Mouse (Mus musculus) hindbrain, postnatal 0 days (tissue): Measurements from ENCODE around the gene Cftr. TPM values are rescaled to one million over a fixed set of nuclear protein-coding genes. Genes with fewer than 3 reads are reported as not detected.

ENCODE experiments used
- ATAC-seq: fragments of 200-750 bp; cut with Nextera tagmentation; 2 replicates; pipeline ENCODE4 v1.8.0; 2017; ENCODE audit warnings: mild to moderate bottlenecking, moderate TSS enrichment, moderate library complexity
- DNase-seq: peaks from one replicate; pipeline ENCODE4 v3.0.0-alpha.2; 2015; ENCODE audit warnings: low spot score
- H3K27ac ChIP-seq: fragments of 300-500 bp; sonication (generic); 2 replicates; pipeline ENCODE4 v1.5.1; 2014; ENCODE audit warnings: mild to moderate bottlenecking
- H3K27me3 ChIP-seq: fragments of 300-500 bp; sonication (generic); 2 replicates; pipeline ENCODE4 v1.6.1; 2014; ENCODE audit warnings: low read length, mixed read lengths; ENCODE audit not compliant: insufficient read depth
- H3K36me3 ChIP-seq: fragments of 300-500 bp; sonication (generic); 2 replicates; pipeline ENCODE4 v1.6.1; 2014; ENCODE audit warnings: low read length, mixed read lengths; ENCODE audit not compliant: insufficient read depth
- H3K4me1 ChIP-seq: fragments of 300-500 bp; sonication (generic); 2 replicates; pipeline ENCODE4 v1.6.1; 2014; ENCODE audit warnings: antibody characterized with exemption, low read length, mixed read lengths; ENCODE audit not compliant: insufficient read depth
- H3K4me2 ChIP-seq: fragments of 300-500 bp; sonication (generic); 2 replicates; pipeline ENCODE4 v1.6.1; 2014; ENCODE audit warnings: low read depth, mild to moderate bottlenecking, low read length, moderate library complexity, mixed read lengths
- H3K4me3 ChIP-seq: fragments of 300-500 bp; sonication (generic); 2 replicates; pipeline ENCODE4 v1.5.1; 2014; ENCODE audit warnings: low read length
- H3K9ac ChIP-seq: fragments of 300-500 bp; sonication (generic); replicated peaks from 2 replicates; pipeline ENCODE4 v1.6.1; 2014; ENCODE audit warnings: mild to moderate bottlenecking, low read length, moderate library complexity, mixed read lengths
- H3K9me3 ChIP-seq: fragments of 300-500 bp; sonication (generic); 2 replicates; pipeline ENCODE4 v1.6.1; 2016; ENCODE audit warnings: low read length, mixed read lengths
- CTCF ChIP-seq: IDR thresholded peaks from 2 replicates; pipeline ENCODE4 v1.5.1; 2016; ENCODE audit warnings: antibody characterized with exemption, control low read depth, low read depth
- WGBS: fragments of 180-500 bp; shearing (Covaris S2); extraction: QIAGEN DNeasy Blood & Tissue Kit; methylation state at CpG from one replicate; pipeline ENCODE4 v1.1.7; 2014; 5-methylcytosine and 5-hydroxymethylcytosine counted together
- polyA plus RNA-seq: library from polyadenylated mRNA; unstranded; fragments of >200 nt; fragmentation: Nextera tagmentation; extraction: Ambion mirVana; gene quantifications from 2 replicates; pipeline ENCODE4 v1.2.1, GENCODE M21; 2015
- total RNA-seq: library from RNA; depleted of rRNA; stranded (reverse); fragments of >200 nt; gene quantifications from 2 replicates; pipeline ENCODE4 v1.2.3, GENCODE M21; 2014; rRNA removed

Gene Cftr
- total and polyA plus RNA-seq, 2 experiments from 2014 or later = 0.70 to 1.6 TPM

DNA sequence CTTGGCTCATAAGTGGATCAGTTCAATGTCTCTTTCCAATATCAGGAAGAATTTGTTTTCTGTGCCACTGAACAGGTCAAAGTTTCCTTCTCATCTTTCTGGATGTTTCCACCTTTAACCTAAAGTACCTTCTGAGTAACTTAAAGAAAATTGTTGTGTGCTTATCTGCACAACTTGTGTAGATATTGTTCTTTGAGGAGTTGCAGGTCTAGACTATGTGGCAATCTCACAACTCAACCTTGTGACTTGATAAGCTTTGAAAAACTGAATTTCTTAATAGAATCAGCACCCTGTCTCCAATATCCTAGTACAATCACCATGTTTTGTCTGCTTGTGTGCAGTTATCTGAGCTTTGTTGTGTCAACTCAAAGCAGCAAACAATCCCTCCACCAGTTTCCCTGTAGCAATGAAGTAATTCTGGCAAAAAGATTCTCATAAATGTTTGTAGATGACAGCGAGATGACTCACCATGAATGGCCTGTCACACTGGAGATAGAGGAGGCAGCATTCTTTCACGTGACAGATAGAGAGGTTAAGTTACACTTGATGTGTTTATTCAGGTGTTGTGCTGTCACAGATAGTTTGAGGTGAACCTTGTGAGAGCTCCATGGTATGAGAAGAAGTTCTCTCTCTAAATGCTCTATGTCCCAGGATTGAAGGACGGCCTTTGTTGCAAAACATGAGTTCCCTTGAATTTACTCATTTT is 178.8 kb downstream of the Cftr start:
- no peak for ATAC-seq

DNA sequence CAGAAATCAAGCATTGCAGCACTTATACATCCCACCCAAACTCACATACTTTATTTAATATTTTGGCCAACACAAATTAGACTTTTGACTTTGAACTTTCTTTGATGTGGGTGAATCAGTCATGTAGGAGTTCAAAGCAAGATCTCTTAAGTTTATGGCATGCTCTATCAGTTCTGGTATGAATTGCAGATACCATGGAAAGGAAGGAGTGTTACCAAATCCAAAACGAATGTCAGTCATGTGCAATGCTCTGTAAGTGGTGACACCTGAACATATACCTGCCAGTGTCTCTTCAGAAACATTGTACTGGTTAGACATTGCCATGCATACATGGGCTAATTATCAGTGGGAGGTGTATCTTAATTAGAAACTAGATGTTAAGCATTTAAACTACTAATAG is 189.7 kb downstream of the Cftr start:
- Histone ChIP-seq H3K27me3 (no peaks in the 10 kb centered on the region), H3K9me3 (no peaks in the 10 kb centered on the region), H3K9ac (no peak overlapping the region), H3K4me2 (no peak overlapping the region), H3K4me1 (no peaks in the 10 kb centered on the region), H3K27ac (no peak overlapping the region), H3K36me3 (no peaks in the 10 kb centered on the region), H3K4me3 (no peak overlapping the region)
- WGBS = 71% methylated on average over 1 of the region's 1 CpGs
- ATAC-seq (no peak), DNase-seq (no peak)
- no peak for TF ChIP-seq CTCF

More for the DNA sequence above, 178.8 kb downstream of the Cftr start:
- no peaks in the 10 kb centered on the region for H3K4me1 ChIP-seq
- no peak for DNase-seq
- WGBS = 81% methylated on average over 3 of the region's 3 CpGs
- no peak overlapping the region for H3K27ac ChIP-seq
- no peak for TF ChIP-seq CTCF
- H3K9me3 ChIP-seq = no peaks in the 10 kb centered on the region
- H3K27me3 ChIP-seq = no peaks in the 10 kb centered on the region
- H3K9ac ChIP-seq = no peak overlapping the region
- no peak overlapping the region for H3K4me2 ChIP-seq
- no peaks in the 10 kb centered on the region for H3K36me3 ChIP-seq
- H3K4me3 ChIP-seq = no peak overlapping the region

DNA sequence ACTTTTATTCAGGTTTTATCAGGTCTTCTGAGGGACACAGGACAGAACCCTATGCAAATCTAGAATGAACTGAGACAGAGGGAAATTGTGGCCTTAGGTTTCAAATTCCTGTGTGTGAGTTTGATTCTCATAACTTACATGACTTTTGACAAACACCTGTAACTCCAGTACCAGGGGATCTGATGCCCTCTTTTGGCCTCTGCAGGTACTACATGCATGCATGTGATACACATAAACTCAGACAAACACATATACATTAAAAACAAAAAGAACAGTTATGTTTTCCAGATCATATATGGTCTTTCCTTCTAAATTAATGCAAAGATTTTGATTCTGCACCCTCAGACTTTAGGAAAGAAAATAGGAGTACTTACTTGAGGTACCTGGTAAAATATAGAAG is 190.5 kb downstream of the Cftr start:
- no peaks in the 10 kb centered on the region for H3K9me3 ChIP-seq
- TF ChIP-seq CTCF = peak; percentile 22; the same call in 1 of the 2 replicates
- no peak overlapping the region for H3K9ac ChIP-seq

DNA sequence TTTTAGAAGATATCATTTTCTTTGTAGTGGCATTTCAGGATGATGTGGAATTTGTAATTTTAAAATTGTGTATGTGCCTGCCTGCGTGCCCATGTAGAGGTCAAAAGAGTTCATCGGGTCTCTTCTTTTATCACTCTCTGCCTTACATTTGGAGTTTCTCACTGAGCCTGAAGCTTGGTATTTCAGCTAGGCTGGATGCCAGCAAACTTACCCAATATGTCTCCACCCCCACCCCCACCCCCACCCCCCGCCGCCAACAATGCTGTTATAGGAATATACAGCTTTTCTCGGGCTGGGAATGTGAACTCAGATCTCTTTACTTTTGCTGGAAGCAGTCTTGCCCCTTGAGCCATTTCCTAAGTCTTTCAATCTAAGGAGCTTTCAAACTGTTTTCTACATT is 191.7 kb downstream of the Cftr start:
- WGBS = 80% methylated on average over 5 of the region's 5 CpGs
- Histone ChIP-seq H3K9ac (no peak overlapping the region), H3K9me3 (no peaks in the 10 kb centered on the region), H3K27me3 (no peaks in the 10 kb centered on the region), H3K27ac (no peak overlapping the region), H3K4me2 (no peak overlapping the region), H3K4me3 (no peak overlapping the region), H3K4me1 (no peaks in the 10 kb centered on the region), H3K36me3 (peaks cover 1% of the 10 kb centered on the region; the same call in 1 of the 2 replicates)
- DNase-seq = no peak
- no peak for TF ChIP-seq CTCF
- ATAC-seq = no peak

More for the DNA sequence above, 190.5 kb downstream of the Cftr start:
- H3K4me2 ChIP-seq = no peak overlapping the region
- H3K27me3 ChIP-seq = no peaks in the 10 kb centered on the region
- ATAC-seq (no peak), DNase-seq (no peak)
- H3K4me3 ChIP-seq = no peak overlapping the region
- no peak overlapping the region for H3K27ac ChIP-seq
- H3K36me3 ChIP-seq = no peaks in the 10 kb centered on the region
- H3K4me1 ChIP-seq = no peaks in the 10 kb centered on the region

DNA sequence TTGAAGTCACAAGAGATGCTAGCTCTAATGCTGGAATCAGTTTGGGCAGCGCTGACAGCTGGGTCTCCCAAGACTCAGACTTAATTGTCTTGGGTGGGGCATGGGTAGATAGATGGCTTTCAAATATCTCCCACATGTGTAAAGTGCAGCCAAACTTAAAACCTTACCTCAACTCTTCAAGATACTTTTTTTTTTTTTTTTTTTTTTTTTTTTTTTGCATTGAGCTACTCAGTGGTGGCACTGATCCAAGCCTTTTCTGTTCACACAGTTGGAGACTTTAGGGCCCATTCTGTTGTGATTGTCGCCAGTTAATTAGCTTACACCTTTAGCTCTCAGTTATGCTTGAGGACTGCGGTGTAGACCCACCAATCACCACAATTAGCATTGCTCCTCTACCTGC is 198.6 kb downstream of the Cftr start:
- Histone ChIP-seq H3K9ac (no peak overlapping the region), H3K4me3 (no peak overlapping the region), H3K9me3 (no peaks in the 10 kb centered on the region), H3K27me3 (no peaks in the 10 kb centered on the region), H3K4me2 (no peak overlapping the region), H3K4me1 (no peaks in the 10 kb centered on the region), H3K27ac (no peak overlapping the region), H3K36me3 (peaks cover 7% of the 10 kb centered on the region; the same call in 1 of the 2 replicates)
- 53% methylated on average over 3 of the region's 3 CpGs for WGBS
- no peak for TF ChIP-seq CTCF
- no peak for ATAC-seq
- DNase-seq = peak; percentile 38

DNA sequence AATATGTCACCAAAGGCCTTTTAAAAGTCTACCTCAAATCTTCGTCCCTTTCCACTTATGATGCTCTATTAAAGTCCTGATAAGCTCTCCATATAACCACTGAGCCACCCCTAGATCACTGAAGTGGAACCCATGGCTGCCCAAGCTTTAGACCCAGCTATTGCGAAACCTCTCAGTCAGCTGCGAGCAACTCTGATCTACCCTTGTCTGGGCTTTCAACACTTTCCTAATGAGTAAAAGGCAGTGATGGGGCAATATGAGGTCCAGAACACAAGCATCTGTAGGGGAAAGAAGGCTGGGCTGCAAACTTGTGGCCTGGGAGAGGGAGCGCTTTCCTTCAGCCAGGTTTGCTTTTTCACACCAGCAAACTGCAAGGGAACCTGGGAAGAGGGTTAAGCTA is 199.2 kb downstream of the Cftr start:
- ATAC-seq (no peak), DNase-seq (no peak)
- Histone ChIP-seq H3K27me3 (no peaks in the 10 kb centered on the region), H3K9ac (no peak overlapping the region), H3K4me2 (no peak overlapping the region), H3K36me3 (peaks cover 7% of the 10 kb centered on the region; the same call in 1 of the 2 replicates), H3K4me3 (no peak overlapping the region), H3K27ac (no peak overlapping the region), H3K4me1 (no peaks in the 10 kb centered on the region), H3K9me3 (no peaks in the 10 kb centered on the region)
- TF ChIP-seq CTCF = no peak
- WGBS = 93% methylated on average over 4 of the region's 4 CpGs

Other genes starting within 250 kb of the Cftr start
- gene Wnt2, start 140.1 kb upstream of the Cftr start, total RNA-seq = 1.2 TPM in 1 of 2 replicates, not detected in the other
- gene Wnt2, start 140.1 kb upstream of the Cftr start, polyA plus RNA-seq = 0.33 TPM in 2 replicates
- gene Asz1, start 61.6 kb upstream of the Cftr start, total RNA-seq = not detected in 2 replicates
- not detected in 2 replicates for gene Asz1, start 61.6 kb upstream of the Cftr start, polyA plus RNA-seq